Mouse (Mus musculus) fat pad, adult 2 months (tissue): ENCODE results near the gene Sv2c.
A peak's percentile ranks its signal among the peaks of the same experiment; 100 is the strongest.
"Not testable (repeated sequence)": the region's sequence is repeated elsewhere in the genome, so short reads cannot be mapped to it uniquely, and the experiment has no call there.

Experiments used
- DNase-seq: peaks from one replicate; pipeline ENCODE4 v3.0.0-alpha.2; 2011; ENCODE audit warnings: low read depth, low spot score; ENCODE audit errors: extremely low read depth

Gene Sv2c

DNA sequence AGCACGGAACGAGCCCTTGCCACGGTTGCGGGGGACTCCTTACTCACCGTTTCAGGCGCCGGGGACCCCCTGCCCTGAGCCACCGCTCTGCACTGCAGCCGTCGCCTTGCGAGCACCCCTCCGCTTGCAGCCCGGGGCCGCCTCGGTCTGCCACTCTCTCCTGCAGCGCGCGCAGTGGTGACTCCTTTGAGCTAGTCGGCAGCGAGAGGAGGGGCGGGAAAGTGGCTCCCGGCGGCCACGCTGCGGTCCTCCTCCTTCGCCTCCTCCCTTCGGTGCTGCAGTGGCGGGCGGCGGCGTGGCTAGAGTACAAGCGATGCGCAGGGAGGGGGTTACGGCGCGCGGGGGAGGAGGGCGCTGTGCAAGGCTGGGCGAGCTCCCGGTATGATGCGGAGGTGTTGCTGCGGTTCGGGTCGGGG lies at the start of gene Sv2c:
TSS of gene Sv2c (minus strand) at position 177 of the 416 bp plus-strand sequence.
- no peak for DNase-seq

DNA sequence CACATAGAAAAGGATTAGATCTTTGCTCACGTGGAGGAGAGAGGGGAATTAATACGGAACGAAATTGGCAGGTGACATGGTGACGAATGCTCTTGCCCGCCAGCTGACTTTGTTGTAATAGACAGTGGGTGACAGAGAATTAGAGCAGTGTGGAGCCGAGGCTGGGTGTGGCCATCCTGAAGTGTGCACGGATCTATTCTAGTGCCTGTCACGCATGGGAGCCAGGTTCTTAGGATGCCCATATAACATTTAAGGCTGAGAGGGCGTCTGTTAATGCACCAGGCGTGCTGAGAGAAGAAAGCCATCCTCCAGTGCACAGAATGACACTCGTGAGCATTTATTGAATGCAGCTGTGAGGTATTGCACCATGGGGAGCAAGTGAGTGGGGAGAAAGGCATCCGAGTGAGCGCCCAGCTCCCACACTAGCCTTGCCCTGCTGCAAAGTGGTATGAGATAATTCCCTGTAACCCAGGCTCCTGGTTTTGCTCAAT lies 48.3 kb upstream of the Sv2c start:
- DNase-seq: peak; percentile 26

DNA sequence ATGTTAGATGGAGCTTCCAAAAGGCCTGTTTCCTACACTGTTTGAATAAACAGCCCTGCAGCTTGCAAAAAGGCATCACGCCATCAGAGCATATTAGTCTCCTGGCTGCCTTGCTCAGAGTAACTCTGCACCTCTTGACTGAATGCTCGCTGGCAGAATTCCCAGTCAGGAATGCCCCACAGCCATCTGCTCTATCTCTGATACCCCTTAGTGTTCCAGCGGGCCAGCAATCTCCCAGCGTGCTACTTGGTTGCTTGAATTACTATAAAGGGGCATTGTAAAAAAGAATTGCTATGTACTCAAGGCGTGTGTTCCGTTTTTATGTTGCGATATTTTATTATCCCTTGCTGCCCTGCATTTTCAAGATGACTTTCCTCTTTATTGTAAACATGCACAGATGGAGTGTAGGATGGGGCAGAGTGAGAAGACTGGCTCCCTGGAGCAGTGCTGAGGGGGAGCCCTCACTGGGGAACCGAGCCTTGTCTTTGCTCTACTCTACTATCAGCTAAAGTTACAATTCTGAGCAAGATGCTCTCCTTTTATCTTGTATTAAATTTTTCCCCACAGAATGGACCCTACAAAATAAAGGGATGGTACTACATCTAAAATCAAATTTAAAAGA lies 43.3 kb upstream of the Sv2c start:
- no peak for DNase-seq

DNA sequence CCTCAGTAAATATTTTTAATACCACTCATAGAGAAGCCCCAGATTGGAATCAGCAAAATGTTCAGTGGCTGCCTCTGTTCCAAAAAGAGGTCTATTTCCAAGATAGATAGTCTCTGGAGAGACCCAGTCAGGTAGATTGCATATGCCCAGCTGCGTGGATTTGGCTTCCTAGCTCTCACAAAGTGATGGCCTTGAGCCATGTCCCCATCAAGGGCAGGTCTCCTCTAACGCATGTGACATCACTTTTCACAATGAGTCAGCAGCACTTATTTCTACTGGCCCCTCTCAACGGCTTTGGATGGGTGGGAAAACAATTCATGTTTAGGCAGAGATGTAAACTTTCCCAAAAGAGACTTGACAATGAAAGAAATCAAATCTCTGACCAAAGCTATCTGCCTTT lies 41.3 kb upstream of the Sv2c start:
- no peak for DNase-seq

DNA sequence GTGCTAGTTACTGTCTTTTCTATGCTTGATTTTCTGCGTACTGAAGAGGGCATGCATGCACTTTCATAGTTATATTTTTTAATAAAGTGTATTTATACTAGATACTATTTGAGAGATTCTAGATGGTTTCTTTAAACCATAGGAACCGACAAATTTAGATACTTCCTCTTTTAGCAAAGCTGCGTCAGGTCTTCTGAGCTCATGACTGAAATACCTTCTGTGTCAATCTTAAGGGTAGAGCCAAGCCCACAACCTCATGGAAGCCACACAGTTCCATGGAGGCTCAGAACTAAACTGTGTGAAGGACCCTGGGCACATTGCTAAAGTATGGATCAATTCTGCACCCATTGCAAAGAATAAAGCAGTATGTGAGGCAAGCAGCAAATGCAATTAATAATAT lies 39.9 kb upstream of the Sv2c start:
- no peak for DNase-seq

DNA sequence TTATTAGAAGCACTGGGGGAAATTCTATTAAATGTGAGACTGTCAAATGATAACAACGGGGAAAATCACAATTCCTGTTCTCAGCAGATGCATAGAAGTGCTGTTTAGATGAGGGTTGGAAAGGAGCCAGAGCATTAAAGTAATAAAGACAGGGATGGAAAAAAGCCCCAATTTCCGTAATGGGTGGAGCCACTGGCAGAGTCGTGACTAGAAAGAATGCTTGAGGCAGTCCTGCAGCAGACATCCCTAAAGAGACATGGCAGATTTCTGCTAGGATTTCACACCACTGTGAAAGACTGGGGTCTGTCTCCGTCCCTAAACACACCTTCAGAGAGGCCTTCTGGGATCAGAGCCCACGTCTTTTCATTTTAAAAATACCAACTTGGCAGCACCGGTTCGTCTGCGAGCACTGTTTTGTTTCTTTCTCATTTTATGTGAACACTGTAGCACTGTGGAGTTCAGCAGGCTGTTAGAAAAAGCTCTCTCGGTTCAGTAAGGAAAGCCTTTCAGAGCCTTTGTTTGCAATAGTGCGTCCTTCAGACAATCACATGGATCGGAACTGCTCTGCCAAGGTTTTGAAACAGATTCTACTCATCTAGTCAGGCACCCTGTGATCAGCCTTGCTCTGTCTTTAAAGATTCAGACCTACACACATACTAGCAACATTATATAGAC lies 36.8 kb upstream of the Sv2c start:
- no peak for DNase-seq

DNA sequence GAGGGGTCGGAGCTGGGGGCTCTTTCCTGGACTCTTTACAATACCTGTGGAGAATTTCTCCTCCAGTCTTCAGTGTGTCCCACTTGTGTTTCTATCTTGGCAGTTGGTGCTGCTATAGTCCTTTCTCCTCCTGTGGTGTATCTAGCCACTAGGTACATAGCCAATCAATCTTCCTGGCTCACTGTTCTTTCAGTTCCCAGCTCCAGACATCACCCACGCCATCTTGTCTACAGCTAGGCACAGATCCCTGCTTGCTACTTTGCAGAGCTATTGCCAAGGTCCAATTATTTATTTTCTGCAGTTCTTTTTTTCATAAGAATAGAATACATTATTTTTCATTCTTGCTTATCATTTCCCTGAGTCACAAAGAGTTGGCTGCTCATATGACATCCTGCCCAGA lies 34.2 kb upstream of the Sv2c start:
- DNase-seq: no peak

DNA sequence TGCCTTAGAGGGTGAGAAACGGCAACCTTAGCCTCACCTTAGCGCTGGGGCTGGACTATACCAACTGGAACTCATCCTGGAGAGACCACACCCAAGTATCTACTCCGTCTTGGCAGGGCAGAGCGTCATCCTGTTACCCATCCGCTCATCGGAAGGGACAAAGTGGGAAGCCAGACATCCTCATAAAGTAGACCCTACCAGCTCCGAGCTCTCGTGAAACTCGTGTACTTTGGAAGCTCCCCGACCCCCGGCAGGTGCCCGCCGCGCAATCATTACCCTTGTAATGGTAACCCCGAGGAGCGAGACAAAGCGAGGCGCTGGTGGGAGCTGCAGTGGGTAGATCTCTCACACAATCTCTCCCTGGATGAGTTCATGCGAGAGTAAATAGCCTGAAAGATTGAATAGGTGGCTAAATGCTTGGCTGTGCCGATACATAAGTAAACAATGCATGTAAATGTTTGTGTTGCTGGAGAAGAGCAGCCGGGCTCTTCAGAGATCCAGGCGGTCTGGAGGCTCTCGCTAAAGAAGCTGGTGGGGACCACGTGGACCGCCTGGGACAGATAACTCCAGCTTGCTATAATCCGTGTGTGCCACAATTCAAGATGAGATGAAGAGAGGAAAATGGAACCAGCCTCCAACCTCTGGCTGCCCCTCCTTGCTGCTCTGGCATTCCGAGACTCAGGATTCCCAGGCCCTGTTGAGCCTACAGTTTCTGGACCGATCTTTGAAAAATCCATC lies 1.2 kb upstream of the Sv2c start:
- no peak for DNase-seq

DNA sequence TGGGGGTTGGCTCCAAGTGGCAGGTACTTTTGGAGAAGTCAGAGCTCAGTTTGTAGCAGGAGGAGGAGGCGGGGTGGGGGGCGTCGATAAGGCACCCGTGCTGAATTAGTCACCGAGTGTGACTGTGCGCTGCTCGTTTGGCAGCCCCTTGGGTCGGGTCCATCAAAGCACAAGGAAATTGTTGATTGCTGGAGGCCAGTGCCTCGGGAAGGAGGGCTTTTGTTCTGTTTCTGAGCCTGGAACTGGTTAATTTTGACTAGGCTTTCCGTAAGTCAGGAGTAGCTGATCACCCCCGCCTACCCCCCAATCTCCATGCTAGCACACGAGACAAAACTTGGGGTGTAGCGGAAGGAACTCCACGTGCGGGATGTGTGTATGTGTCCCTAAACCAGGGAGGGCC lies 456 bp upstream of the Sv2c start:
- no peak for DNase-seq

DNA sequence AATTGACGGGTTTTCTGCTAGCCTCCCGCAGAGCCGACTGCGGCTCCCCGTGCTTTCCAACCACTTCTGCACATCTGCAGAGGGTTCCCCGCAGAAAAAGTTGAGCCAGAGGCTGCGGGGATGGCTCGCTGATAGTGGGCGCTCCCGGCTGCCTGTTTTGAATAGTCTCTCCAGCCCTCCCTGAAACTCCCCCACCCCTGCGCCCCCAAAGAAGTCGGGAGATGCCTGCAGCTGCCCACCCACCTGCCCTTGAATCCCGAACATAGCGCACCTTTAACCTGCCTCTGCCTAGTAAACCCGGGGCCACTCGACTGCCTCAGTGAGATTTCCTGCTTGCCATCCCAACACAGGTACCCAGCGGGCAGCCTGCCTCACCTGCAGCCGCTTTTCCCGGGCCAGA lies 466 bp downstream of the Sv2c start:
- DNase-seq: no peak

DNA sequence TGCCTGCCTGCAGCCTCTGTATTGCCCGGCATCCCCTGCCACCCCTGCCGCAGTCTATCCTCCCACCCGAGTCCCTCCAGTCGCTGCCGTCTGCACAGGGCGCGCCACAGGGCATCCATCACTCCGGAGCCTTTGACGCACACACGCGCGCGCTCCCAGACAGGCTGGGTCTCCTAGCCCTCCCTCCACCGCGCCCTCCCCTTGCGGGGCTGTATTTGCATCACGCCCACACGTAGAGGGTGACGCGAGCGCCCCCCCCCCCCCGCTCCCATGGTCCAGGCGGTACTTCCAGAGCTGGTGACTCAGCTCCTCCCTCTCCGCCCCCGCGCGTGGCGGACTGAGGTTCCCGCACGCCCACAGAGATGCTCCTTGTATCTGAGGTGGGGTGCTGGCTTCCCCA lies 1.3 kb downstream of the Sv2c start:
- DNase-seq: no peak

DNA sequence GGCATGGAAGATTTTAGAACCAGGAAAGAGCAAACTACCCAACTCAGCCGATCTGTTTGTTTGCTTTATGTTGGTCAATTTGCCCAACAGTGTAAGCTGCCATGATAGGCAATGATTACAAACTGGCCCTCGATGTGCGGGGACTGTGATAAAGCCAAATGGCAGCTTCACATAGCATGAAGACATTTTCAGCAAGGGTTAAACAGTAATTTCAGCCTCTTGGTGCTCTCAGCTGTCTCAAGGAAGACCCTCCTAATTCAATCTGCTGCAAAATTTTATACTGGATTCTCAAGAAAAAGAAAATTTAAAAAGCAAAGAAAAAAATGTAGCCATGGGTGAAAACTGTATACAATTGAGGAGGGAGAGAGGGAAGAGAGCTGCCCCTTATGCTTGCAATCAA lies 3.3 kb downstream of the Sv2c start:
- no peak for DNase-seq

DNA sequence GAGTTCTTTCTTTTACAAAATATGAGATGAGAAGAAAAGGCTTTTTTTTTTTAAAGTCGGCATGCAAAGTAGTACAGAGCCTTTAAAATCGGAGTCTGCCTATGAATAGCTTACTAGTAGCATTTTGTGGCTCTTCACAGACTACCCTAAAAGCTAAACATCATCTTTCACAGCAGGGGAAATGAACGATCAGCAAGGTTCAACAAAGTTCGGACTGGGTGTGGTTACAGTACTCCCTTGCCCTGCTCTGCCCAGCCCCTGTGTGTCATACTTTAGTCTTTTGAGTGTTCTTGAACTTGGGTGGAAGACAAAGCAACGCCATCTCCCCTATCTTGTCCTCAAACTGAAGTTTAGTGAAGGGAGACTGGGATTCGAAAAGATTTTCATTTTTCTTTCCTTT lies 5.7 kb downstream of the Sv2c start:
- no peak for DNase-seq

DNA sequence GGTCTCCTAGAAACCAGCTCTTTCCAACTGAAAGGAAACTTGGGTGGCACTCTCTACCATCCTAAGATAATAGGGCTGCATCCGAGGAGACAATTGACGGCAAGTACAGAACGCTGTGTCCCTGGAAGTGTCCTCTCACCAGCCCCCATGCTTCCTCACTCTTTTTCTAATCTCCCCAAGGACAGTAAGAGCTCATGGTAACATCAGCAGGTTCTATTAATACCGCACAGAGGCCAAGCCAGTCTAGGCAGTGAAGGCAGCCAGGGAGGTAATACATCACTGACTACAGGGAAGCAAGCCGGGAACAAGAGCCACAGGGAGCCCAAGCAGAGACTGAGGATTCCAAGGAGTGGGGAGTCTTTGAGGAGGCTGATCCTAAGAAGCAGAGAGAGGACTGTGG lies 7.4 kb downstream of the Sv2c start:
- DNase-seq: no peak

DNA sequence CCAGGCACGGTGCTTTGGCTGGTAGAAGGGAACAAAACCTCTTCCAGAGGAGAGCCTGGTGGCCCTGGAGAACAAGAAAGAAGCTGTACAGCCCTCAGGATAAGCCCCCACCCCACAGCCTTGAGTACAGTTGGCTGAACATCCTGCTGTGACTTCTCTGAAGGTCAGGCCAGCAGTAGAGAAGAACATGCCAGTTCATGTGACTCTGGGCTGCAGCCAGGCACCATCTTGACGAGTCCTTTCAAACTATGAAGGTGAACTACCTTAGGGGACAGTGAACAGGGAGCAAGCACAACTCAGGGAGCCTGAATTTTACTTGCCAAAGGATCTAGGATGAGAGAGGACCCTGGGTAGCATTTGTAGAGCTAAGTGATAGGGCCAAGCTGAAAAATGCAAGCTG lies 19.7 kb downstream of the Sv2c start:
- no peak for DNase-seq

DNA sequence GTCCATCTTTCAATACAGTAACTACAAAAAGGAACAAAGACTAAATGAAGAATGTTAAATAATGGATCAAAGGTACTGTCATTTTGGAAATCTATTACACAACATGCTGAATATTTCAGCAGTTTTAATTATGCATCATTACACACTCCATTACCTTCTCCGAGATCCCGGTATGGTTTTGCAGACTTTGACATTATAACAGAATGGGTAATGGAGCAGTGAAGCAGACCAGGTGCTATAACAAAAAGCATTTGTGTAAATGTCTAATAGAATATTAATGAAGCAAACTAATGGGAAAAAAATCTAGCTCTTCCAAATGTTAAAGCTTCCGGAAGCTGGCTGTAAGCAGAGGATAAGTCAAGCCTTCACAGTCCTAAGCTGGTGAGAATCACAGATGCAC lies 21.6 kb downstream of the Sv2c start:
- no peak for DNase-seq

DNA sequence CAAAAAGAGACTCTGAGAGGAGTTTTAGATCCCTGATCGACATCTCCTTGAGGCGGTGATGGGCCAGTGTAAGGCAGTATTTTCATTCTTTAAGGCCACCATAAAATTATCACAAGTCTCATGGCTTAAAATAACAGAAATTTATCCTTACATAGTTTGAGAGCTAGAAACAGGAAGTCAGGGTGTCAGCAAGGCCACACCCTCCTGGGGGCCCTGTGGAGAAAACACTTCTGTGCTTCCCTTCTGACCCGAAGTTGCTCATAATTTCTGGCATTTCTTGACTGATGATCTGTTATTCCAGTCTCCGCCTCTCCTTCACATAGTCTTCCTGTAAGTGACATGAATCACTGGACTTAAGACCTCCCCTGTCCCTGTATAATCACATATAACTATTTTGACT lies 26.0 kb downstream of the Sv2c start:
- DNase-seq: no peak

DNA sequence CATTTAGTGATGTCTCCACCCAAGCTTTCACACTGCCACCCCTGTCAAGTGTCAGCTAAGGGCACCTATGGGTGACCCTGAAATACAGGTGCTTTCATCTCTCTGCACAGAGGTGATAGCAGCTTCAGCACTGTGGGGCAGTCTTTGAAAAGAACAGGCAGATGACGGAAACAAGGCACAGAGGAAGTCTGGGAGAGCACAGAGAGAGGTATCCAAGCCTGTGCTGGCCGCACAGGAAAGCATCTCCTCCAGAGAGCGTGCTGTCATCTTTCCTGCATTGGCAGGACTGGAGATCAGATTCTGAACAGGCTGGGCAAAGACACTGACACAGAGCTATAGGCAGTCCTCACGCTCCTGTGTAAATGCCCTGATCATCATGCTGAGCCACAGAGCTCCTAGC lies 41.4 kb downstream of the Sv2c start:
- no peak for DNase-seq

DNA sequence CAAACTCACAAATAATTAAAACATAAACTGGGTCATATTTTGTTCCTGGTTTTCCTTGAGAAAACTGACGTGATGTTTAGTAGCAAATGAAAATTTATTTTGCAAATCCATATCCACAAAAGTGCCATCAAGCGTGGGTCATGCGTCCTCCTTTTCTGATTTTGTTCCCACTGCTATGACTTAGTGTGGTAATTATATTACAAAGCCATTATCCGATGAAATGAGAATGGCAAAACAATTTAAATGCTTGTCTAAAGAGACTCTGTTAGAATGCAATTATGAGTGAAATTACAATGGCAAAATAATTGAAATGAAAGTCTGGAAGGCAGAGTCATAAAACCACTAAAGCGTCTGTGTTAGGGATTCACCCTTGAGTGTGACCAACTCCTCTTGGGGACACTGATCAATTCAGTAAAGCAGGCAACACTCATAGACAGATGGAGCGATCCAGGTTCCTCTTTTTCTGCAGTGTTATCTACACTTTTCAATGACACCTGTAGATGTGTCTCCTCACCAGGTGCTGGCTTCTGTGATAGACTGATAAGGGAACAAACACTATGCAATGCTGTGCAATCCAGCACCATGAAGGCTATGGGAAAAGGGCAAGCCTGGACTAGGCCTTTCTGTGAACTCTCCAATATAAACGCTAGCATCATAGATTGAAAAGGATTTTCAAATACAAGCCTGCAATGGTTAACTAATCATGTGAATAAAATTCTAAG lies 46.6 kb downstream of the Sv2c start:
- no peak for DNase-seq

DNA sequence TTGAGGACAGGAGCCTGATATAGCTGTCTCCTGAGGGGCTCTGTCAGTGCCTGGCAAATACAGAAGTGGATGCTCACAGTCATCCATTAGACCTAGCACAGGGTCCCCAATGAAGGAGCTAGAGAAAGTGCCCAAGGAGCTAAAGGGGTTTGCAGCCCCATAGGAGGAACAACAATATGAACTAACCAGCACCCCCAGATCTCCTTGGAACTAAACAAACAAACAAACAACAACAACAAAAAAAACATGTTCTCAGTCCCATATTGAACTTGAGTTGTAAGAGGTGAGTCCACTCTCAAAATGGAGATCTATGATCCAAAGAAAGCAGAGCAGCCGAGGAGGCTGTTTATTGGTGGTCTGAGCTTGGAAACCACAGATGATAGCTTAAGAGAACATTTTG lies 50.6 kb downstream of the Sv2c start, which contains the start of gene Gm17190:
TSS of gene Gm17190 (plus strand) at position 301 of the 400 bp plus-strand sequence.
- DNase-seq: not testable (repeated sequence)

DNA sequence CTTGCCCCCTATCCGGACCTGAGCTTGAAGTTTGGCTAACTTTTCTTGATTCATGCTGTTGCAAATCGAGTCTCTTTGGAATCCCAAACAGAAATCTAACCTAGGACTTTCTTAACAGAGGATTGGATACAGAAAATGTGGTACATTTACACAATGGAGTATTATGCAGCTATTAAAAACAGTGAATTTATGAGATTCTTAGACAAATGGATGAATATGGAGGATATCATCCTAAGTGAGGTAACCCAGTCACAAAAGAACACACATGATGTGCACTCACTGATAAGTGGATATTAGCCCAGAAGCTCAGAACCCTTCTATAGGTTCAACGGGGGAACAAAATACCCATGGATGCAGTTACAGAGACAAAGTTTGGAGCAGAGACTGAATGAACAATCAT lies 51.1 kb downstream of the Sv2c start, which contains the start of gene Gm20075:
TSS of gene Gm20075 (minus strand) at position 101 of the 400 bp plus-strand sequence.
- not testable (repeated sequence) for DNase-seq
